Mouse (Mus musculus): Measurements from ENCODE around the gene Slc15a2. TPM values are rescaled to one million over a fixed set of nuclear protein-coding genes. Genes with fewer than 3 reads are reported as not detected.

Gene Slc15a2
- polyA plus RNA-seq, 1 experiment from 2014 or later, result 12.9 TPM

DNA sequence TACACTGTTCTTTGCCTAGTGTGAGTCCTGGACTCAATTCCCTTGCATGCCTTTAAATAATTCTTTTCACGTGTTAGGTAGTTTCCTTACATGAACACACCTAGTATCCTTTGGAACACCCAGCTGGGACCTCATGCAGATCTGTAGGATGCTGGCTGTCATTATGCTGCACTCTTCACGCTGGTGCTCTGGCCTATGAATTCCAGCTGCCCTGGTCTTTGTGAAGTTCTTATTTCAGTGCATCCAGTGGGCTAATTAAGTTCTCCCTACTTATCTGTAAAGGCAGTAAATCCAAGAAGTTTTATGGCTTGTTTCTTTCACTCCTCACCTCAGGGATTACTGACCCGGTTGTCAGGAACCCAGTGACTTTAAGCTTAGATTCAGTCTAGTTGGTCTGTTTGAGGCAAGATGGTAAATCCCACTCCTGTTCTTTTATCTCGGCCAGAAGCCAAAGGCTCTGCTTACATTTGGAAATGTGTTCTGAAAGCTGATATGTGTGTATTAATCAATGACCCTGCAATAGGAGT, 45.3 kb downstream of the Slc15a2 start:
- no peak overlapping the region for H3K4me3 ChIP-seq (ENCODE audit: low read depth, low read length)
- H3K36me3 ChIP-seq (ENCODE audit: control insufficient read depth, insufficient read depth), result no peaks in the 10 kb centered on the region
- 19% methylated on average over 4 of the region's 4 CpGs for WGBS
- H3K27ac ChIP-seq (ENCODE audit: low read depth, low read length), result no peak overlapping the region
- no peak for TF ChIP-seq CTCF (IDR thresholded peaks at IDR 0.05; ENCODE audit: low read depth)
- no peaks in the 10 kb centered on the region for H3K4me1 ChIP-seq (replicated peaks; ENCODE audit: control insufficient read depth, insufficient read depth, low read length)
- H3K27me3 ChIP-seq (replicated peaks; ENCODE audit: control insufficient read depth, insufficient read depth, low read length), result no peaks in the 10 kb centered on the region
- H3K9me3 ChIP-seq (ENCODE audit: control insufficient read depth), result no peaks in the 10 kb centered on the region
- no peak overlapping the region for H3K4me2 ChIP-seq (replicated peaks; ENCODE audit: low read depth)
- ATAC-seq, result no peak
- no peak overlapping the region for H3K9ac ChIP-seq (ENCODE audit: low read depth, low read length)

DNA sequence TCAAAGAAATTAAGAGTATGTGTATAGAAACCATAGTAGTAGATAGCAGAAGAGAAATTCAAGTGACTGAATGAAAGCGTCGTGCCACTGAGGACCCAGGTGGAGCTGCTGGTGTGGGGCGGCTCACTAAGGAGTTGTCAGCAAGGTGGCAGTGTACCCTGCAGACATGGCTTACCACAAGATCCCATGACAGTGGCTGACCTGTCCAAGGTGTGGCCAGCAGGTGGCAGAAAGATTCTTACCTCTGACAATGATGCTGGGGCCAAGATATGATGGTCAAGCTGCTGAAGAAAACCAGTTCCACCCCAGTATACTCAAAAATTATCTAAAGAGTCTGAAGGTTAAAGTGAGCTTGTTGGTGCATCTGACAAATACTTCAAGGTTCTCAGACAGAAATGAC, 49.3 kb downstream of the Slc15a2 start:
- no peaks in the 10 kb centered on the region for H3K4me1 ChIP-seq (replicated peaks; ENCODE audit: control insufficient read depth, insufficient read depth, low read length)
- no peak overlapping the region for H3K4me3 ChIP-seq (ENCODE audit: low read depth, low read length)
- H3K27ac ChIP-seq (ENCODE audit: low read depth, low read length), result no peak overlapping the region
- H3K36me3 ChIP-seq (ENCODE audit: control insufficient read depth, insufficient read depth), result no peaks in the 10 kb centered on the region
- peak; percentile 72 for TF ChIP-seq CTCF (IDR thresholded peaks at IDR 0.05; ENCODE audit: low read depth)
- H3K9ac ChIP-seq (ENCODE audit: low read depth, low read length), result no peak overlapping the region
- no peak overlapping the region for H3K4me2 ChIP-seq (replicated peaks; ENCODE audit: low read depth)
- no peak for ATAC-seq
- no peaks in the 10 kb centered on the region for H3K9me3 ChIP-seq (ENCODE audit: control insufficient read depth)
- 55% methylated on average over 3 of the region's 3 CpGs for WGBS
- no peaks in the 10 kb centered on the region for H3K27me3 ChIP-seq (replicated peaks; ENCODE audit: control insufficient read depth, insufficient read depth, low read length)

DNA sequence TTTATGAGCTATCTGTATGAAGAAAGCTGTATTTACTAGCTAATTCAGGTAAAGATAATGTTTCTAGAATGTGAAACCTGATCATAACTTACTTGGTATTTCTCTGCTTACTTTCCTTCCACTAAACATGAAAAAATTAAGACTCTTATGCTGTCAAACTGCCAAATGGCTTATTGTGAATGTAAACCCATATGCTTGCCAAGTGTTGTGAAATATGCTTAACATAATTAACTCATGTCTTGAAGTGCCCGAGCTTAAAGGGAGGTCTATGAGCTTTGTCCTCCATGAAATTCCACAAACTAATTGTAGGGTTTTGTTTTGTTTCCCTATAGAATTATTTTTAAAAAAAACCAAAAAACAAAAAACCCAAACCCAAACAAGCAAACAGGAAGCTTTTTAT, 50.9 kb downstream of the Slc15a2 start:
- 30% methylated on average over 1 of the region's 1 CpGs for WGBS
- H3K9ac ChIP-seq (ENCODE audit: low read depth, low read length), result no peak overlapping the region
- no peaks in the 10 kb centered on the region for H3K4me1 ChIP-seq (replicated peaks; ENCODE audit: control insufficient read depth, insufficient read depth, low read length)
- no peak overlapping the region for H3K4me2 ChIP-seq (replicated peaks; ENCODE audit: low read depth)
- no peaks in the 10 kb centered on the region for H3K27me3 ChIP-seq (replicated peaks; ENCODE audit: control insufficient read depth, insufficient read depth, low read length)
- H3K27ac ChIP-seq (ENCODE audit: low read depth, low read length), result no peak overlapping the region
- no peak for ATAC-seq
- H3K36me3 ChIP-seq (ENCODE audit: control insufficient read depth, insufficient read depth), result no peaks in the 10 kb centered on the region
- no peak overlapping the region for H3K4me3 ChIP-seq (ENCODE audit: low read depth, low read length)
- no peaks in the 10 kb centered on the region for H3K9me3 ChIP-seq (ENCODE audit: control insufficient read depth)
- no peak for TF ChIP-seq CTCF (IDR thresholded peaks at IDR 0.05; ENCODE audit: low read depth)

DNA sequence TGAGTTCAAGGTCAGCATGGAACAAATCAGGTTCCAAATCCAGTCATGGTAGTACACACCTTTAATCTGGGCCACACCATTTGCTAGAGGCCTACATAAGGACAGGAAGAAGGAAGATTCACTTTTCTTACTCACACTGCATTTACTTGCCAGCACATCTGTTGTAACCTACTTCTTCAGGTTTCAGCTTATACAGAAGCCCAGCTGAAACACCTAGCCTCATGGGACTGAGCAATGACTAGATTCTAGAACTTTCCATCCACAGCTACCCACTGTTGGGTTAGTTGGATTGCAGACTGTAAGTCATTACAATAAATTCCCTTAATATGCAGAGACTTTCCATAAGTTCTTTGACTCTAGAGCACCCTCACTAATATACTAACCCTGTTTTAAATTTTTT, 52.2 kb downstream of the Slc15a2 start:
- H3K27me3 ChIP-seq (replicated peaks; ENCODE audit: control insufficient read depth, insufficient read depth, low read length), result no peaks in the 10 kb centered on the region
- ATAC-seq, result no peak
- no peak overlapping the region for H3K4me2 ChIP-seq (replicated peaks; ENCODE audit: low read depth)
- no peaks in the 10 kb centered on the region for H3K36me3 ChIP-seq (ENCODE audit: control insufficient read depth, insufficient read depth)
- no peak overlapping the region for H3K27ac ChIP-seq (ENCODE audit: low read depth, low read length)
- no peak overlapping the region for H3K4me3 ChIP-seq (ENCODE audit: low read depth, low read length)
- no peaks in the 10 kb centered on the region for H3K4me1 ChIP-seq (replicated peaks; ENCODE audit: control insufficient read depth, insufficient read depth, low read length)
- no peak overlapping the region for H3K9ac ChIP-seq (ENCODE audit: low read depth, low read length)
- H3K9me3 ChIP-seq (ENCODE audit: control insufficient read depth), result no peaks in the 10 kb centered on the region
- TF ChIP-seq CTCF (IDR thresholded peaks at IDR 0.05; ENCODE audit: low read depth), result no peak

DNA sequence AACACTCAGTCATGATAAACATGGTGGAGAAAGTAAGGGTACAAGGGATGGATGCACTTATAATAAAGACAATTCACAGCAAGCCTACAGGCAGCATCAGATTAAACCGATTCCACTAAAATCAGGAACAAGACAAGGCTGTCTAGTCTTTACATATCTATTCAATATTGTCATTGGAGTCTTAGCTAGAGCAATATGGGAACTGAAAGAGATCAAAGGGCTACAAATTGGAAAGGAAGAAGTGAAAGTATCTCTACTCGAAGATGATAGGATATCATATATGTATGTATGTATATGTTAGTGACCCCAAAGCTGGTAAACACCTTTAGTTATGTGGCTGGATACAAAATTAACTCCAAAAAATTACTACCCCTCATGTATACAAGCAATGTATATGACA, 55.8 kb downstream of the Slc15a2 start:
- H3K9ac ChIP-seq (ENCODE audit: low read depth, low read length), result no peak overlapping the region
- H3K36me3 ChIP-seq (ENCODE audit: control insufficient read depth, insufficient read depth), result no peaks in the 10 kb centered on the region
- no peak overlapping the region for H3K27ac ChIP-seq (ENCODE audit: low read depth, low read length)
- no peak overlapping the region for H3K4me2 ChIP-seq (replicated peaks; ENCODE audit: low read depth)
- no peak for TF ChIP-seq CTCF (IDR thresholded peaks at IDR 0.05; ENCODE audit: low read depth)
- no peak overlapping the region for H3K4me3 ChIP-seq (ENCODE audit: low read depth, low read length)
- no peaks in the 10 kb centered on the region for H3K27me3 ChIP-seq (replicated peaks; ENCODE audit: control insufficient read depth, insufficient read depth, low read length)
- WGBS, result 86% methylated on average over 2 of the region's 2 CpGs
- H3K4me1 ChIP-seq (replicated peaks; ENCODE audit: control insufficient read depth, insufficient read depth, low read length), result no peaks in the 10 kb centered on the region
- no peak for ATAC-seq
- H3K9me3 ChIP-seq (ENCODE audit: control insufficient read depth), result no peaks in the 10 kb centered on the region

DNA sequence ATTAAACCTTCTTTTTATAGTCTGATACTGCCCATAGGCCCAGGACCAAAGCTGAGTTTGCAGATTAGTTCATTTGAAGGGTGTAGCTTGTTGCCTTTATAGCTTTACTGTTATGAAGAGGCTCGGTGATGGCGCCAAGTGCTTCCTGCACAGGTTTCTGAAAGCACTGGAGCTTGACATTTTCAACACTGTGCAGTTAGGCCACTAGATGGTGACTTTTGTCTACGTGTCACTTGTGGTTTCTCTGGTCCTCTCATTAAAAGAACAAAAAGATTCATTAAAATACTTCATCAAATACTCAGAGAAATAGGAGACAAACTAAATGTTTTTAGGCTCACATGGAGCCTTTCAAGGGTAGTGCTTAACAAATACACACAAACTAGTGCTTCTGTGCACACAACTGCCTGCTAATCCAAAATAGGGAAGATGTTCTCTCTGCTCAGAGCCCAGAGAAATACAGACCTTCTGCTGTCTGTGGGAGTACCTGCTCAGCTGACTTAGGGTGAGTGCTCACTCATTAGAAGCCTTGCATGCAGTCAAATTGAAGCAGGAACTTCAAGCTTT, 60.8 kb downstream of the Slc15a2 start:
- no peak for ATAC-seq
- 56% methylated on average over 3 of the region's 3 CpGs for WGBS
- Histone ChIP-seq H3K27me3 (replicated peaks; ENCODE audit: control insufficient read depth, insufficient read depth, low read length) (no peaks in the 10 kb centered on the region), H3K9ac (ENCODE audit: low read depth, low read length) (no peak overlapping the region), H3K9me3 (ENCODE audit: control insufficient read depth) (no peaks in the 10 kb centered on the region), H3K4me1 (replicated peaks; ENCODE audit: control insufficient read depth, insufficient read depth, low read length) (no peaks in the 10 kb centered on the region), H3K4me2 (replicated peaks; ENCODE audit: low read depth) (no peak overlapping the region), H3K27ac (ENCODE audit: low read depth, low read length) (no peak overlapping the region), H3K36me3 (ENCODE audit: control insufficient read depth, insufficient read depth) (no peaks in the 10 kb centered on the region), H3K4me3 (ENCODE audit: low read depth, low read length) (no peak overlapping the region)
- peak; percentile 63 for TF ChIP-seq CTCF (IDR thresholded peaks at IDR 0.05; ENCODE audit: low read depth)

DNA sequence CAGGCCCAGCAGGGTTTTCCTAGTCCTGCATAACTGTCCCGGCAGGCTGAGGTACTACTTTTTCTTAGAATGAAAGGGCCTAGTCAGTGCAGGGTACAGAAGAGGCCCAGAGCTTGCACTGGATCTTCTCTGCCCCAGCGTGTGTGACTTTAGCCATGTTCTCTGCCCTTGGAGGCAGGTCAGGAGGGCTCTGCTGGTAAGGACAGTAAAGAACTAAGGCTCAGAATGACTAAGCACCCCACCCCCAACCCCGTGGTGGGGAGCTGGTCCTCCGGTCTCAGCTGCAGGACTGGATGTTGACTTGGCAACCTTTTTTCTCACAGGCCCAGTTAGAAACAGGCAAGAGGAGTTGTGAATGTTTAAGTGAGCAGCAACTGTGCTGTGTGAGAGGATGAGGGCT, 62.0 kb downstream of the Slc15a2 start:
- Histone ChIP-seq H3K9ac (ENCODE audit: low read depth, low read length) (no peak overlapping the region), H3K36me3 (ENCODE audit: control insufficient read depth, insufficient read depth) (no peaks in the 10 kb centered on the region), H3K4me3 (ENCODE audit: low read depth, low read length) (no peak overlapping the region), H3K27me3 (replicated peaks; ENCODE audit: control insufficient read depth, insufficient read depth, low read length) (no peaks in the 10 kb centered on the region), H3K4me1 (replicated peaks; ENCODE audit: control insufficient read depth, insufficient read depth, low read length) (no peaks in the 10 kb centered on the region), H3K27ac (ENCODE audit: low read depth, low read length) (no peak overlapping the region), H3K4me2 (replicated peaks; ENCODE audit: low read depth) (no peak overlapping the region), H3K9me3 (ENCODE audit: control insufficient read depth) (no peaks in the 10 kb centered on the region)
- no peak for TF ChIP-seq CTCF (IDR thresholded peaks at IDR 0.05; ENCODE audit: low read depth)
- WGBS, result 50% methylated on average over 4 of the region's 4 CpGs
- no peak for ATAC-seq
